Mouse (Mus musculus): ENCODE results near the gene Ccl26.
A peak's percentile ranks its signal among the peaks of the same experiment; 100 is the strongest.
"Not testable (repeated sequence)": the region's sequence is repeated elsewhere in the genome, so short reads cannot be mapped to it uniquely, and the experiment has no call there.

The Ccl26 gene

GRCm38 (mm10) chr5:135563469-135563868 lies at the start of gene Ccl26:
TSS of gene Ccl26 (minus strand) at chr5:135563569.
- DNase-seq (ENCODE audit: low read depth): no peak

DNA sequence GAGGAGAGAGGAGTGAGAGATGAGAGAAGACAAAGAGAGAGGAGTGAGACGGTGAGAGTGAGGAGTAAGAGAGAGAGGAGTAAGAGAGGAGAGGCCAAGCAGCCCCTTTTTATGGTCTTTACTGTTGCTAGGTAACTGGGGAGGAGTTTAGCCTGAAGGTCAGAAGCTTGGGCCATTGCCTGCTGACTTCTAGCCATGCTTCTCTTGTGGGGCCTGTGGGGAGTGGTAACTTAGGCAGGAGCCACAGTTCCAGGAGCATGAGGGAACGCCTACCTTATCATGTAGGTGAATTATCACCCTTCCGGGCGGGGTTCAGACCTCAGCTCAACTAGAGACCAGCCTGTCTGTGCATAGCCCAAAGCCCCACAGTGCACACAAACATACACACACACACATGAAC lies 46.4 kb upstream of the Ccl26 start:
- DNase-seq (ENCODE audit: low read depth): no peak

GRCm38 (mm10) chr5:135607581-135607980 lies 44.2 kb upstream of the Ccl26 start:
- DNase-seq (ENCODE audit: low read depth): no peak

DNA sequence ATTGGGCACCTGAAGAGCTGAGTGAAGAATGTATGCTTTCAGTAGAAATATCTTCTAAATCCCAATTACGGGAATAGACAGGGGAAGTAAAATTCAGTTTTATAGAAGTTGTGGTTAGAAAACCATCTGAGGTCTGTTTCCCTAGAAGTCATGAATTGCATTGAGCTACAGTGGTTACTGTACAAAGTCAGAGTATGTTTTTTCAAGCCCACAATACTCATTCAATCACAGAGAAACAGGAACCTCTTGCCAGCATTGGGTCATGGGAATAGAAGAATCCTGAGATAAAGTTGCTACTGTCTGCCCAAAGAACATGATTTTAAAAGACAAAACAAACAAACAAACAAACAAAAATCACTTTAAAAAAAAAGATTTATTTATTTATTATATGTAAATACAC lies 43.3 kb upstream of the Ccl26 start:
- DNase-seq (ENCODE audit: low read depth): not testable (repeated sequence)

- not testable (repeated sequence) for DNase-seq (ENCODE audit: low read depth)
Measured at GRCm38 (mm10) chr5:135604643-135605042, 41.3 kb upstream of the Ccl26 start.

DNA sequence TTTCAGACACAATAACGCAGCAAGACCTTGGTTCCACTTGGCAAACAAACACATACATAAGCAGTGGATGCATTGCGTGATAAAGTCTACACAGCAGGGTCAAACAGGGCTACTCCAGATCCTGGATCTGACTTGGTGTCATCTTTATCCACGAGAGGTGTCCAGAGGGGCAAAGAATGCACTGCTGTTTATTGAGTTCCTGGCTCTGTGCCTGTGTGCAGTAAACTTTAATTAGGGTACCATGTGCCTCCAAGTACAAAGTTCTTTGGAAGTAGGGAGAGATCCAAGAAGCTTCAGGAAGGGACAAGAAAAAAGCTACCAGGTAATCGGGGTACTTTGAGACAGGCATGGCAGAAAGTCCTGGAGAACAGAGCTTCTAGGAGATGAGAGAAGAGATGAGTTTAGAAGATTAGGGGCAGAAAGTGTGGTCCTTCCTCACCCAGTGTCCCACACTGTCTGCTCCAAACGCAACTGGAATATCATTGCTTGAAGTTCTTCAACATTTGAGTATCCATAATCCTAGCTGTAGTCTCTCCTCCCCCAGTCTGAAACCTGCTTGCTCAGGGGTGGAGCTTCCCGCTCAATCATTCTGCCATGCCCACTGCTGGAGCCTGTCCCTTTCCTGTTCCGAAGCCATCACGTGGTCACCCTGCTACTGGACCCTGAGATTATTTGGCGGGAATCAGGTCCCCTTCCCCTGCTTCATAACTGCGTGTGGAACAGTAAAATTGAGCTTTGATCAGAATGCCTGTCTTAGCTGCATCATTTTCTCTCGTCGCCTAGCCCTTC lies 26.8 kb upstream of the Ccl26 start:
- DNase-seq (ENCODE audit: low read depth): no peak

DNA sequence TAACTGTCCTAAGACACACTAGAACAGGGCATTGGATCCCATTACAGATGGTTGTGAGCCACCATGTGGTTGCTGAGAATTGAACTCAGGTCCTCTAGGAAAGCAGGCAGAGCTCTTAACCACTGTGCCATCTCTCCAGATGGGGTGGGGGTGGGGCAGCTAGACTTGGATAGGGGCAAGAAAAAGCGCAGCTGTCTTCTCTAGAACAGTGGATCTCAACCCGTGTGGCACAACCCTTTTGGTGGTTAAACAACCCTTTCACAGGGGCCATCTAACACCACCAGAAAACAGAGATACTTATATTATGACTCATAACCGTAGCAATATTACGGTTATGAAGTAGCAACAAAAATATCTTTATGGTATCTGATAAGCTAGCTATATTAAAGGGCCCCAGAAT lies 24.4 kb upstream of the Ccl26 start:
- DNase-seq (ENCODE audit: low read depth): no peak

GRCm38 (mm10) chr5:135585691-135586090 lies 22.3 kb upstream of the Ccl26 start:
- DNase-seq (ENCODE audit: low read depth): no peak

DNA sequence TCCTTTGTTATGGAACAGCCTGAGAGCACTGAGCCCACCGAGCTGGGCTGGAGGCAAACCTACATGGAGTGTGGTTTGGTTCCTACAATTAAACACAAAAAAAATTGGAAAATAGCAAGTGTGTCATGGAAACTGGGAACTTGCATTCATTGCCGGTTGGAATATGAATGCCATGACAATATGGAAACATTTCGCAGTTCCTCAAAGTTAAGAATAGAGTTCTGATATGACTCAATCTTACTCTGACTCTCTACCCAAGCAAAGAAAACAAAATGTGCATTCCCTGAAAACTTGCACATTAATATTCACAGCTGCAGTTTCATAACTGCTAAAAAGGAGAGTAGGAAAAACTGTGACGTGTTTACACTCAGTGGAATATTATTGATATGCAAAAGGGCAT lies 19.0 kb upstream of the Ccl26 start:
- peak; percentile 8 for DNase-seq (ENCODE audit: low read depth)

DNA sequence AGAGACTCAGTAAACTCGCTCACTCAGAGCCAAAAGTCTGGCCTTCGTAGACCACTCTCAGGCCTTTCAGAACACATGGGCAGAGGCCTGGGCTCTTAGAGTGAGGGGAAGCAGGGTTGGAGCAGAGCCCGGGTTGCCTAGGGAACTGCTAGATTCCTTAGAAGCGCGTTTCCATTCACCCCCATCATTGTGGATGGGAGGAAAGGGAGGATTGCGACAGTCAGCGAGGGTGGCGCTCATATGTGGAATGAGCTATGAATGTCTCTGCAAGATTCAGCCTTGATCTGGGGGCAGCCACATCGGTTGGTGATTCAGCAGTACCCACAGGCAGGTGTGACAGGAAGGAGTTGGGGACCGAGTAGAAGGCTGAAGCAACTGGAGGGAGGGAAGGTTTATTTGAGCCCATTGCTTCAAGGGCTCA lies 16.0 kb upstream of the Ccl26 start:
- no peak for DNase-seq (ENCODE audit: low read depth)

GRCm38 (mm10) chr5:135576055-135576454 lies 12.7 kb upstream of the Ccl26 start:
- DNase-seq (ENCODE audit: low read depth): no peak

- DNase-seq (ENCODE audit: low read depth): no peak
Measured at GRCm38 (mm10) chr5:135573006-135573405, 9.6 kb upstream of the Ccl26 start, which contains the start of gene Ccl24. TSS of gene Ccl24 (minus strand) at chr5:135573049.

DNA sequence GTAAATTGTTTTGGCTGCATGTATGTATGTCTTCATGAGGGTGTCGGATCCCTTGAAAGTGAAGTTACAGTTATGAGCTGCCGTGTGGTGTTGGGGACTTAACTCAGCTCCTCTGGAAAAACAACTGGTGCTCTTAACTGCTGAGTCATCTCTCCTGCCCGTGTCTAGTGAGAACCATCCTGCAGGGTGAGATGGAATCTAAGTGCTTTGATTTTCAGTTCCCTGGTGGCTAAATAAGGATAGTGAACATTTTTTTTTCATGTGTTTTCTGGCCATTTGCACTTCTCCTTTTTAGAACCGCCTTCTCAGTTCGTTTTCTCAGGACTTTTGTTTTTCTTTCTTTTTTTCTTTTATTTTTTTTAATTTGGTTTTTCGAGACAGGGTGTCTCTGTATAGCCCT lies 5.3 kb upstream of the Ccl26 start:
- DNase-seq (ENCODE audit: low read depth): no peak

DNA sequence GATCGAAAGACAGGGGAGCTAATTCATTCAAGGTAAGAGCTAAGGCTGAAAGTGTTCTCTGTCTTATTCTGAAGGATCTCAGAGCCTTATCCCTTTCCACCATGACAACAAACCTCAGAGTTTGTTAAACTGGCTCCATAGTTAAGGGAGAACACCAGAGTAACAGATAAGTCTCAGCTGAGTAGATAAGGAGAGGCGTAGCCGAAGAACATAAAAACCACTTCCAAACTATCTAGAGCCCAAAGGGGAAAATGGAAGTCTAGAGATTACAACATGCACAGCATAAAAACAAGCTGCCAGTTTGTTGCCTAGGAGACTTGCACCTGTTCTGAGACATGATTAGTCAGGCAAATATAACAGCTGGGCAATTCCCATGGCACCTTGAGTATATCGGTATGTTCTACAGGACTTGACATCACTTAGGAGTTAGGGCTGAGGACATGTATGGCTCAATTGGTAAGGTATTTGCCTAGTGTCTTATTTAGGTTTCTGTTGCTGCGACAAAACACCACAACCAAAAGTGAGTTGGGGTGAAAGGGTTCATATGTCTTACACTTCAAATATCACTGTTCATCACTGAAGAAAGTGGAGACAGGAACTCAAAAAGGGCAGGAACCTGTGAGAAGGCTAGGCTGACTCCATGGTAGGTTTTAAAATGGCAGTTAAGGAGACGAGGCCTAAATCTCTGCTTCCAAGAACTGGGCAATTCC lies 4.3 kb upstream of the Ccl26 start:
- DNase-seq (ENCODE audit: low read depth): no peak

DNA sequence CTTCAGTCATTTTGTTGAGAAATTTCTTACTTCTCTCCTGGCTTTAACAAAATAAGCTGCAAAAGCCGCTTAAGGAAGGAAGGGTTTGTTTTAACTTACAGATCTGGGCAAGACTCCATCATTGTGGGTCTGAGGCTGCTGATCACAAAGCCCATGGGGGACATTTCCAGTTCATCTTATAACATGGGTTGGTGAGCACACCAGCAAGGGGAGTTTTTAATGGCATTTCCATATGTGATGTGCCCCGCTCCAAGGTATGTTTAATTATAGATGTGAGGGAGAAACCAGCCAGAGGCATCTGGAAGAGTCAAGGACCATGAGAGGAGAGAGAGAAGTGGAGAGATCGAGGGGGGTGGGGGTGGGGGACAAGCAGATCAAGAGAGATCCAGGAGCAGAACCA lies 5.7 kb downstream of the Ccl26 start:
- no peak for DNase-seq (ENCODE audit: low read depth)

DNA sequence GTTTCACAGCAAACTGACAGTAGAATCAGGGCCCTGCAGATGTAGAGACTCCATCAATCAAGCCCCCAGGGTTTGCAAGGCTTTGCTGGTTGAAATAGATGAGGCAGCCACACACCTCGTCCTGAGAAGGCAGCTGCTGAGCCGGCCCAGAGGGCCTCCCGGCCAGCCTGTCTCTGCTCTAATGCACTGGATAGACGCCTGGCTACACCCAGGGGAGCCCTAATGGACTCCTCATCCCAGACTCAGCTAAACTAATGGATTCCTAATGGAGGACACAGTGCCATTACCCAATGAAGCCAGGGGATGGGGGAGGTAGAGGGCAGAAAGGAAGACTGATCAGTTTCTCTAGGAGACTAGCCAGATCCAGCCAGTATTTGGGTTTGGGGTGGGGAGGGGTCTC lies 6.3 kb downstream of the Ccl26 start:
- no peak for DNase-seq (ENCODE audit: low read depth)

DNA sequence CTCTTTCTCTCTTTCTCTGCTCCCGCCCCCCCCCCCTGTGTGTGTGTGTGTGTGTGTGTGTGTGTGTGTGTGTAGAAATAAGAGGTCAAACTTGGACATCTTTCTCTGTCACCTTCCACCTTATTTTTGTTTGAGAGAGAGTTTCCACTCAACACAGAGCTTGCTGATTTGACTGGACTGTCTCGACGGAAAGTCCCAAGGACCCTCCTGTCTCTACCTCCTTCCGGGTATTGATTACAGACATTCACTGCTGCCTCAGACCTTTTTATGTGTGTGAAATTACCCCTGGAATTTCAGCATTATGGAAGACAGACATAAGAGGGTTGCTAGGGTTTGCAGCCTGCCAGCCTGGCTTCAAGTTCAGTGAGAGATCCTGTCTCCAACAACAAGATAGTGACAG lies 7.1 kb downstream of the Ccl26 start:
- DNase-seq (ENCODE audit: low read depth): no peak

DNA sequence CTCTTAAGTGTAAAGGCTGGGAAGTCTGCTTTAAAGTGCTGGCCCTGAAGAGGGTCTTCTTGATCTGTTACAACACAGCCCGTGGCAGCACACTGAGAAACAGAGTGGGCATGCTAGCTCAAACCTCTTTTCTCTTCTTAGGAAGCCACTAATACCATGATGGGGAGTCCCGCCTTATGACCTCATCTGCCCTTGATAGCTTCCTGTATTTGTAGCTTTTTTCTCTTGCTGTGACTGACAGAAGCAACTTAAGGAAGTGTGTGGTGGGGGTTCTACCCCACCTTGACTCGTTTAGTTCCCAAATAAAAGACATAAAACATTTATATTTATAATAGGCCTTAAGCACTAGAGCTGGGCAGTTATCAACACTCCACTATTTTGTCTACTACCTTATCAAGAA lies 11.8 kb downstream of the Ccl26 start:
- DNase-seq (ENCODE audit: low read depth): no peak

- DNase-seq (ENCODE audit: low read depth): no peak
Measured at GRCm38 (mm10) chr5:135550910-135551309, 12.5 kb downstream of the Ccl26 start.

DNA sequence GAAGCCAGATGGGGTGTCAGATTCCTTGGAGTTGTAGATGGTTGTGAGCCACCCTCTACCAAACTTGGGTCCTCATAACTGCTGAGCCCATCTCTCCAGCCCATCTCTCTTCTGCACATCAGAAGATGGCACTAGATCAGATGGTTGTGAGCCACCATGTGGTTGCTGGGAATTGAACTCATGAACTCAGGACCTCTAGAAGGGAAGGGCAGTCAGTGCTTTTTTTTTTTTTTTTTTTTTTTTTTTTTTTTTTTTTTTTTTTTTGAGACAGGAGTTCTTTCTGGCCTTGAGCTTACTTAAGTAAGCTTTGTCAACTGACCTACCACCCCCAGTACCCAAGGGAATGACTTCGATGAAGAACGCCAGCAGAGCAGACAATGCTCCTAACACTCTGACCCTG lies 15.4 kb downstream of the Ccl26 start:
- DNase-seq (ENCODE audit: low read depth): no peak

- peak; percentile 100 for DNase-seq (ENCODE audit: low read depth)
Measured at GRCm38 (mm10) chr5:135544865-135545797, 18.2 kb downstream of the Ccl26 start, which contains the start of gene Hip1. TSS of gene Hip1 (minus strand) at chr5:135545120.

DNA sequence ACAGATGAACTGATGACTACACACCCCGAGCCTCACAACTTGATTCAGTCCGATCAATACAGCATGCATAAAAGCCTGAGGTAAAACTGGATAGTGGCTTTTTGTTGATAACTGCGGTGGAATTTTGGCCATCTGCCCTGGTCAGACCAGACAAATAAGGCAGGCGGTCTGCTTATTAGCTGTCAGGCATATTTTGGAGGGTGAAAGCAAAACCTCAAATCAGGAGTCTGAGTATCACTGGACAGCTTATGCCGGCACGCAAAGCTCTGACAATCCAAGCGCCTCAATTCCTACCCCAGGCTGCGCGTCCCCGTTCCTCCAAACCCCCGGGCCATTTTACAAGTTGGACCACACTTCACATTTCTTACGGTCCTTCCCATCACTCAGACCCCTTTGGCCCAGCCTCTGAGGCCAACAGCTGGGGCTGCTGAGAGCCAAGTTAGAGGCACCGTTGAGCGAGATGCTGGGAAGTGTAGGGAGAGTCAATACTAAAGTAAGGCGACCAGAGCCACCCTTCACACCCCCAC lies 19.3 kb downstream of the Ccl26 start:
- DNase-seq (ENCODE audit: low read depth): no peak
